Mouse (Mus musculus): ENCODE data around the gene Trim33. TPM values are rescaled to one million over a fixed set of nuclear protein-coding genes. Genes with fewer than 3 reads are reported as not detected.
A peak's percentile ranks its signal among the peaks of the same experiment; 100 is the strongest.

Trim33 gene
- polyA plus RNA-seq (2016; fragmentation: Nextera tagmentation; extraction: Ambion mirVana) = 34.0 and 36.3 TPM in 2 replicates

DNA sequence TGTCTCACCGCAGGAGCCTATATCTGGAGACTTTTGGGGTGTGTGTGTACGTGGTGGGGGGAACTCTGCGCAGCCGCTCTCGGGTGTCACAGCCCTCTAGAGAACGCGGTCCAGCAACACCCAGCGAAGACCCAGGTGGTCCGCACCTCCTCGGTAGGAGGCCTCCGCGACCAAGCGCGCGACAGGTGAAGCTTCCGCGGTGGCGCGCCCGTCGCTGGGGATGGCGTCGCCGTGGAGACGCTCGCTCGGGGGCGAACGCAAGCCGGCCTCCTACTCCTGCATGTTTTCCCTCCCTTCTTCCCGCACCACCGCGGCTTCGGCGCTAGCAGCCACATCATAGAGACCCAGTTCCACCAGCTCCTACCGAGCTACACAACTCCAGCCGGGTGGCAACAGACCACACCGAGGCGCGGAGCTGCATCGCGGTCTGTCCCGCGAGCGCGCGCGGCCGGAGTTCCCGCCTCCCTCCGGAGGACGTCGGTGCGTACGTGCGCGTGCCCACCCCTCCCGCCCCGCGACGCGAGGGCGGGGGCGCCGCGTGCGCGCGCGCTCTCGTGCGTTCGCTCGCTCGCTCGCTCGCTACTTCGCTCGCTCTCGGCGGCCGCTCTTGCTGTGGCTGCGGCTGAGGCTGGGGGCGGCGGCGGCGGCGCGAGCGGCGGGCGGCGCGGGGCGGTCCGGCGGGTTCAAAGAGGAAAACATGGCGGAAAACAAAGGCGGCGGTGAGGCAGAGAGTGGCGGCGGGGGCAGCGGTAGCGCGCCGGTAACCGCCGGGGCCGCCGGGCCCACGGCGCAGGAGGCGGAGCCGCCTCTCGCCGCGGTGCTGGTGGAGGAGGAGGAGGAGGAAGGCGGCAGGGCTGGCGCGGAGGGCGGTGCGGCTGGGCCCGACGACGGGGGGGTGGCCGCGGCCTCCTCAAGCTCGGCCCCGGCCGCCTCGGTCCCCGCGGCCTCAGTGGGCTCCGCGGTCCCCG, at the start of gene Trim33:
Gene Trim33, plus strand, starts transcription at position 112 of the 968 bp plus-strand sequence.
- 1% methylated on average over 126 of the region's 136 CpGs for WGBS
- peak within 1 kb of the TSS; percentile 99 for H3K27ac ChIP-seq
- peak; percentile 95 for DNase-seq (ENCODE audit: low spot score)
- no peaks in the 10 kb centered on the region for H3K9me3 ChIP-seq (replicated peaks)
- H3K27me3 ChIP-seq (ENCODE audit: low read depth, poor library complexity, severe bottlenecking) = no peaks in the 10 kb centered on the region
- peak within 1 kb of the TSS; percentile 90 for H3K4me3 ChIP-seq
- H3K36me3 ChIP-seq = peaks cover 28% of the 10 kb centered on the region
- peaks cover 18% of the 10 kb centered on the region for H3K4me1 ChIP-seq

GRCm38 (mm10) chr3:103232398-103232797, 46.7 kb upstream of the Trim33 start:
- WGBS = 75% methylated on average over 4 of the region's 4 CpGs
- Histone ChIP-seq H3K9me3 (replicated peaks) (no peaks in the 10 kb centered on the region; the same call in 1 of the 2 replicates), H3K27me3 (ENCODE audit: low read depth, poor library complexity, severe bottlenecking) (no peaks in the 10 kb centered on the region), H3K36me3 (no peaks in the 10 kb centered on the region), H3K4me1 (no peaks in the 10 kb centered on the region), H3K27ac (no peak overlapping the region), H3K4me3 (no peak overlapping the region)
- DNase-seq (ENCODE audit: low spot score) = no peak

DNA sequence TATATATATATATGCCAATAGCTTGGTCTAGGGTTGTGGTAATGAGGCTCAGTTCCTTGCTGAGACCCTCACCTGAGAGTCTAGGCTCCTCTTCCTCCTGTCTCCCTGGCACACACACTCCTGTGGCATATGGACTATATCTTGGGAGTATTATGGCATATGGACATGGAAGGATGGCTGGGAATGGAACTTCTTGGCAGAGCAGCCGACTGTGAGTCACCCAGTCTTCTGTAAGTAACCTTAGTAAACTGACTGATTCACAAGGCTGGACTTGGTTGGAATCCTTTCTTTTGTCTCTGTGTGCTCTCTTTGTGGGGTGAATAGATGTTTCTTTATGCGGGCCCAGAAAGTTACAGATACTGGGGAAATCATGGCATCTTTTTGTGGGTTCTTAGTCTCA, 37.6 kb upstream of the Trim33 start:
- H3K27me3 ChIP-seq (ENCODE audit: low read depth, poor library complexity, severe bottlenecking) = no peaks in the 10 kb centered on the region
- DNase-seq (ENCODE audit: low spot score) = no peak
- H3K27ac ChIP-seq = no peak overlapping the region
- H3K4me3 ChIP-seq = no peak overlapping the region
- no peaks in the 10 kb centered on the region for H3K4me1 ChIP-seq
- H3K36me3 ChIP-seq = no peaks in the 10 kb centered on the region
- no peaks in the 10 kb centered on the region for H3K9me3 ChIP-seq (replicated peaks)
- WGBS = 86% methylated on average over 2 of the region's 2 CpGs

GRCm38 (mm10) chr3:103242156-103242555, 36.9 kb upstream of the Trim33 start:
- H3K27ac ChIP-seq = no peak overlapping the region
- WGBS = 92% methylated on average over 3 of the region's 3 CpGs
- no peaks in the 10 kb centered on the region for H3K9me3 ChIP-seq (replicated peaks)
- H3K27me3 ChIP-seq (ENCODE audit: low read depth, poor library complexity, severe bottlenecking) = no peaks in the 10 kb centered on the region
- H3K36me3 ChIP-seq = no peaks in the 10 kb centered on the region
- no peak overlapping the region for H3K4me3 ChIP-seq
- no peaks in the 10 kb centered on the region for H3K4me1 ChIP-seq
- DNase-seq (ENCODE audit: low spot score) = no peak

DNA sequence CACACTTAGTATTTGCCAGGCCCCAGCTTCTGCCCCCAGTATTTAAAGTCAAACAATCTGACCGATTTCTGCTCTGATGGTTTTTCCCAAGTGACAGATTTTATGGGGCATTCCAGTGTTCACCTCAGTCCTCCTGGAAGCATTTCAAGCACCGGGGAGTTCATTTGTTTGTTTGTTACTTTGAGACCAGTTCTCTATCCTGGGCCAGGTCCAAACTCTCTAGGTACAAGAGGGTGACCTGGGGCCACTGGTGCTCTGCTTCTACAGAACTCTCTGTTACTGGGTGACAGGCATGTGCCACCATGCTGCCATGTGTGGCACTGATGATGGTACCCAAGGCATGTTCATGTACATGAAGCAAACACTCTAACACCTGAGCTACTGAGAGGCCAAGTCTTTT, 35.6 kb upstream of the Trim33 start:
- no peak overlapping the region for H3K27ac ChIP-seq
- H3K27me3 ChIP-seq (ENCODE audit: low read depth, poor library complexity, severe bottlenecking) = no peaks in the 10 kb centered on the region
- no peak overlapping the region for H3K4me3 ChIP-seq
- H3K9me3 ChIP-seq (replicated peaks) = no peaks in the 10 kb centered on the region
- no peaks in the 10 kb centered on the region for H3K4me1 ChIP-seq
- 68% methylated on average over 2 of the region's 2 CpGs for WGBS
- no peak for DNase-seq (ENCODE audit: low spot score)
- H3K36me3 ChIP-seq = no peaks in the 10 kb centered on the region

DNA sequence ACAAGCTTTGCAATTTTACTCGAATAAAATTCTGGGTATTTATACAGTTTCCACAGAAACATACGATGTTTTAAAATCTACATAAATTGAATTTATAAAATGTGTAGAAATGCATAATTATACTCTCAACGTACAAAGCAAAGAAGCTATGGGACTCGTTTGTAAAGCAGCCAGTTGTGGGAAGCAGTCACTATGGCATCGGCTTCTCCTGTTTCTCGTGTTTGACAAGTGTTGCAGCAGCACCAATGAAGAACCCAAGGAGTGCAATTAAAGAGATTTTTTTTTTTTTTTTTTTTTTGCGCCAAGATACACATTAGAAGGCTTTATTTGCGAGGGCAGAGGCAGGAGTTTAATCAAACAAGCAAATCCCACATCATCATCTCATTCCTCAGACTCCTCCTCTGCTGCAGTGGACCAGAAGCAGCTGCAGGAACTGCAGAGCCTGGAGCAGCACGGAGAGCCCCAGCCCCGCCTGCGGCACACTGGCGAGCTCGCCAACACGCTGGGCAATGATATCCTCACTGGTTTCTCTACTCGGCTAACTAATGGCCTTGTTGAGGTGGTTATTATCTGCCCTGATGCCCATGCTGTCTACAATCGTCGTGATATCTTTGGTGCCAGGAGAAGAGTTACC, 32.3 kb upstream of the Trim33 start:
- H3K9me3 ChIP-seq (replicated peaks) = no peaks in the 10 kb centered on the region
- no peak overlapping the region for H3K27ac ChIP-seq
- H3K36me3 ChIP-seq = no peaks in the 10 kb centered on the region
- no peaks in the 10 kb centered on the region for H3K27me3 ChIP-seq (ENCODE audit: low read depth, poor library complexity, severe bottlenecking)
- H3K4me3 ChIP-seq = no peak overlapping the region
- H3K4me1 ChIP-seq = no peaks in the 10 kb centered on the region
- no peak for DNase-seq (ENCODE audit: low spot score)
- 86% methylated on average over 17 of the region's 17 CpGs for WGBS

DNA sequence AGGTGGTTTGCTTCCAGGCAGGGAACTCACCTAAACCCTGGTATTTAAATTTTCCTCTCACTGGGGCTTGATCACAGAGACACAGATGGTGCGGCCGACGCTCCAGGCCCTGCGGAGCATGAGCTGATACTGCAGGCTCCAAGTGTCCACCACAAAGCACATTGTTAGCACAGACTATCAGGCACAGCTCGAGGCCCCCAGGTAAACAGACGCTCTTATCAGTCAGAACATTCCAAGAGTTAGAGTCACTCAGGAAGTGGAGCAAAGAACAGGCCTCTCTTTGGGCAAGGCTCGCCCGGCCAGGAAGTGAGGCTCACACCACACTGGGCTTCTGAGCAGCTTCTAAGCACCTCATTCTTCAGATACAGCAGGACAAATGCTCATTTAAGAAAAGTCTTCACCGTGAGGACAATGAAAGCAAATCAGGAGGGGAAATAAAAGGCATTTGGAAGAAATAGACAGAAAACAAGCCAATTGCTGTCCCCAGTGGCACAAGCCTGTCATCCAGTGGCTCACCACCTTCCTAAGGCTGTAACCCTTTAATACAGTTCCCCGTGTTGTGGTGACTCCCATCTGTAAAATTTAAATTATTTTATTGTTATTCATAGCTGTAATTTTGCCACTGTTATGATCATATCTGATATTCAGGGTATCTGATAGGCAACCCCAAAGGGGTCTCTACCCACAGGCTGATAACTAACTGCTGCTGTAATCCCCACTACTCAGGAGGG, 22.8 kb upstream of the Trim33 start:
- Histone ChIP-seq H3K4me3 (no peak overlapping the region), H3K36me3 (no peaks in the 10 kb centered on the region), H3K9me3 (replicated peaks) (no peaks in the 10 kb centered on the region), H3K27me3 (ENCODE audit: low read depth, poor library complexity, severe bottlenecking) (no peaks in the 10 kb centered on the region), H3K27ac (no peak overlapping the region), H3K4me1 (peaks cover 7% of the 10 kb centered on the region; the same call in 1 of the 2 replicates)
- WGBS = 66% methylated on average over 10 of the region's 10 CpGs
- DNase-seq (ENCODE audit: low spot score) = no peak

GRCm38 (mm10) chr3:103262802-103263417, 16.2 kb upstream of the Trim33 start:
- Histone ChIP-seq H3K27ac (no peak overlapping the region), H3K4me3 (no peak overlapping the region), H3K36me3 (no peaks in the 10 kb centered on the region), H3K27me3 (ENCODE audit: low read depth, poor library complexity, severe bottlenecking) (no peaks in the 10 kb centered on the region), H3K9me3 (replicated peaks) (no peaks in the 10 kb centered on the region), H3K4me1 (no peaks in the 10 kb centered on the region)
- DNase-seq (ENCODE audit: low spot score) = no peak
- WGBS = 92% methylated on average over 12 of the region's 12 CpGs

DNA sequence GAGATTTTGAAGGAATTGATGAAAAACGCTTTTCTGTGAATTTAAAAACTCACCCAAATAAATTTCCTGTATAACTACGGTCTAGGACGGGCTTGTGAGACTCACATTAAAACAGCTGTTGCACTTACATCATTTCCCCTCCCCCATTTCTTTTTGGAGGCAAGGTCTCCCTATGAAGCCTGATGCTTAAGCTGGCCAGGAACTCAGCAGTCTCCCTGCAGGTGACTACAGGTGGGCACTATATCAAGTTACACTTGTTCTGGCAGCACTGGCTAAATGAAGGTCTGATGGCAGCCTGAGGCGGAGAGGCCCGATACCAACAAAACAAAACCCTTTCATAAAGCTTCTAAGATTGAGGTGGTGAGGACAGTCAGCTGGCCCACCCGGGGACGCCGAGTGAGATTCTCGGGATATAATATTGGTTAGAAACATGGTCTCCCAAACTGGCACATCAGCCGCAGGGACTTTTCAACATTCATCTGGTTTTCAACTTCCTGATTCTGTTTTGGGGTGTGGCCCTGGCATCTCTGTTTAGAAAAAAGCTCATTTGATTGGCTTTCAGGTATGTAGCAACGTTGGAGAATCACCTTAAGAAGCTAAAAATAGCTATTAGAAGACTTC, 422 bp upstream of the Trim33 start:
- WGBS = 12% methylated on average over 11 of the region's 11 CpGs
- no peaks in the 10 kb centered on the region for H3K9me3 ChIP-seq (replicated peaks)
- peak overlapping the region; percentile 99 for H3K27ac ChIP-seq
- peak; percentile 56 for DNase-seq (ENCODE audit: low spot score)
- no peaks in the 10 kb centered on the region for H3K27me3 ChIP-seq (ENCODE audit: low read depth, poor library complexity, severe bottlenecking)
- H3K36me3 ChIP-seq = peaks cover 21% of the 10 kb centered on the region
- H3K4me3 ChIP-seq = peak overlapping the region; percentile 90
- H3K4me1 ChIP-seq = peaks cover 18% of the 10 kb centered on the region

GRCm38 (mm10) chr3:103280241-103280761, 1.2 kb downstream of the Trim33 start:
- Histone ChIP-seq H3K9me3 (replicated peaks) (no peaks in the 10 kb centered on the region), H3K4me1 (peaks cover 18% of the 10 kb centered on the region), H3K4me3 (peak overlapping the region; percentile 90), H3K36me3 (peaks cover 36% of the 10 kb centered on the region), H3K27me3 (ENCODE audit: low read depth, poor library complexity, severe bottlenecking) (no peaks in the 10 kb centered on the region), H3K27ac (peak overlapping the region; percentile 99)
- under 1% methylated on average over 36 of the region's 36 CpGs for WGBS
- peak; percentile 75 for DNase-seq (ENCODE audit: low spot score)

GRCm38 (mm10) chr3:103280875-103281274, 1.8 kb downstream of the Trim33 start:
- peak overlapping the region; percentile 90 for H3K4me3 ChIP-seq
- no peak for DNase-seq (ENCODE audit: low spot score)
- 33% methylated on average over 5 of the region's 5 CpGs for WGBS
- no peaks in the 10 kb centered on the region for H3K9me3 ChIP-seq (replicated peaks)
- peaks cover 18% of the 10 kb centered on the region for H3K4me1 ChIP-seq
- H3K36me3 ChIP-seq = peaks cover 38% of the 10 kb centered on the region
- no peaks in the 10 kb centered on the region for H3K27me3 ChIP-seq (ENCODE audit: low read depth, poor library complexity, severe bottlenecking)
- H3K27ac ChIP-seq = peak overlapping the region; percentile 99; the same call in 1 of the 2 replicates

DNA sequence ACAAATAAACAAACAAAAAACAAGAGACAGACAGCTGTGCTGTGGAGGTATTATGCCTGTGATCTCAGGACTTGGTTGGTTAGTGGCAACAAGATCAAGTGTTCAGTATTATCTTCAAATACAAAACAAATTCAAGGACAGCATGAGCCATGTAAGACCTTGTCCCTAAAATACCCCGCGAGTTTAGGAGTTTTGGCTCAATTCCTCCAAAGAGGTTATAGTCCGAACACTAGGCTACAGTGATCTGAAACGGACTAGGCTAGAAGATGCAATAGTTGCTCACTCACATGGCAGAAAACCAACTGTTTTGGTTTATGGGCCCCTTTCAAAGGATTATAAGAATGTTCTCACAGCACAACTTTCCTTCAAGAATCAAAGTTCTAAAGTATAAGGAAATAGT, 9.7 kb downstream of the Trim33 start:
- Histone ChIP-seq H3K27me3 (ENCODE audit: low read depth, poor library complexity, severe bottlenecking) (no peaks in the 10 kb centered on the region), H3K4me1 (no peaks in the 10 kb centered on the region), H3K27ac (no peak overlapping the region), H3K36me3 (peaks cover 39% of the 10 kb centered on the region), H3K4me3 (no peak overlapping the region), H3K9me3 (replicated peaks) (no peaks in the 10 kb centered on the region)
- no peak for DNase-seq (ENCODE audit: low spot score)
- WGBS = 93% methylated on average over 4 of the region's 4 CpGs
